Mouse (Mus musculus) cerebellum, adult 2 months (tissue): ENCODE measurements around the gene Zdhhc1.

Experiments
- CTCF ChIP-seq: fragments of 200-500 bp; IDR thresholded peaks from 2 replicates; pipeline ENCODE4 v1.5.1; 2011; ENCODE audit warnings: low read depth, mild to moderate bottlenecking, control low read depth, low read length, moderate library complexity, borderline replicate concordance; ENCODE audit not compliant: insufficient read depth
- POLR2A ChIP-seq: fragments of 200-500 bp; IDR thresholded peaks from 2 replicates; pipeline ENCODE4 v1.6.1; 2011; ENCODE audit warnings: low read length, control low read depth, borderline replicate concordance; ENCODE audit not compliant: insufficient read depth

GRCm38 (mm10) chr8:105445296-105446126 is 51.2 kb downstream of the Zdhhc1 start:
- TF ChIP-seq CTCF (no peak), POLR2A (no peak)
